Comparison of ENCODE assay signal across 31 mouse cellular contexts in the genomic region with DNA sequence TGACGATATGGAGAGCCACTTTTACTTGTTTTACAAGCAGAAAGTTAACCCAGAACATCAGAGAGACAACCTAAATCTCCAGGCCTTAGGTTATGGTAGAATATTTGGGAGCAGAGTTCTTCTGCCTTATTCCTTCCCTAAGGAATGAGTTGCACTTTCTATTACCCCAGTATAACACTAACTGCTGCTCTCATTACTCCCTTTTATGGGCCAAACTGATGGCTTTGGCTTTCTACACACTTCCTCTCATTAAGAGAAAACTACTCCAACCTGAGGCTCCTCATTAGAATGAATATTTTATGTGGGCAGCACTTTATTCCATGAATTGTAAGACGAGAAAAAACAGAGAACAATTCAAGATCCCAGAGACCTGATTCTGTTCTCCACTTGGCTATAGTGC.
"Had no signal": no experiment of that assay in that cellular context is flagged by ENCODE, and none has a peak within 500 bp of the region (broad histone marks: within the 10 kb centered on the region; RNA-seq: fewer than 3 reads in every experiment).

No protein-coding gene starts in this region.

- H3K4me1 ChIP-seq: limb, embryonic 12.5 days; limb, embryonic 15.5 days; liver, embryonic 12.5 days; liver, embryonic 13.5 days; liver, embryonic 15.5 days; lung, embryonic 15.5 days; megakaryocyte, embryonic 14.5 days; midbrain, embryonic 10.5 days; midbrain, embryonic 12.5 days; midbrain, embryonic 13.5 days; midbrain, embryonic 15.5 days; neural tube, embryonic 12.5 days had no signal

- H3K36me3 ChIP-seq: limb, embryonic 12.5 days; limb, embryonic 15.5 days; liver, embryonic 12.5 days; liver, embryonic 13.5 days; liver, embryonic 15.5 days; lung, embryonic 15.5 days; midbrain, embryonic 10.5 days; midbrain, embryonic 12.5 days; midbrain, embryonic 13.5 days; midbrain, embryonic 15.5 days; neural tube, embryonic 12.5 days had no signal

- H3K4me2 ChIP-seq: limb, embryonic 12.5 days; limb, embryonic 15.5 days; liver, embryonic 11.5 days; liver, embryonic 12.5 days; liver, embryonic 13.5 days; liver, embryonic 15.5 days; lung, embryonic 14.5 days; lung, embryonic 15.5 days; midbrain, embryonic 11.5 days; midbrain, embryonic 12.5 days; midbrain, embryonic 13.5 days; midbrain, embryonic 15.5 days; neural tube, embryonic 12.5 days had no signal

- H3K27me3 ChIP-seq: limb, embryonic 12.5 days; limb, embryonic 15.5 days; liver, embryonic 12.5 days; liver, embryonic 13.5 days; liver, embryonic 15.5 days; lung, embryonic 15.5 days; megakaryocyte, embryonic 14.5 days; midbrain, embryonic 12.5 days; midbrain, embryonic 13.5 days; midbrain, embryonic 15.5 days; neural tube, embryonic 12.5 days had no signal

- H3K4me3 ChIP-seq: left cerebral cortex, adult 2 months; limb, embryonic 12.5 days; limb, embryonic 15.5 days; liver, embryonic 12.5 days; liver, embryonic 13.5 days; liver, embryonic 15.5 days; lung, embryonic 15.5 days; megakaryocyte, embryonic 14.5 days; midbrain, embryonic 10.5 days; midbrain, embryonic 12.5 days; midbrain, embryonic 13.5 days; midbrain, embryonic 15.5 days; myocyte; neural tube, embryonic 12.5 days had no signal

- H3K27ac ChIP-seq: left cerebral cortex, adult 2 months; limb, embryonic 12.5 days; limb, embryonic 15.5 days; liver, embryonic 12.5 days; liver, embryonic 13.5 days; liver, embryonic 14.5 days; liver, embryonic 15.5 days; lung, embryonic 15.5 days; macrophage; midbrain, embryonic 10.5 days; midbrain, embryonic 12.5 days; midbrain, embryonic 13.5 days; midbrain, embryonic 15.5 days; neural tube, embryonic 12.5 days had no signal

- ATAC-seq: liver, embryonic 12.5 days; liver, postnatal 0 days; lung, postnatal 0 days; midbrain, embryonic 13.5 days; midbrain, embryonic 15.5 days; midbrain, embryonic 16.5 days had no signal

- DNase-seq: left cerebral cortex, postnatal 4 days; liver; liver, embryonic 13.5 days; liver, postnatal 0 days; lung, adult 18-20 months; lung, adult 2 months; lung, embryonic 14.5 days; lung, postnatal 10 days; lung, postnatal 14 days; lung, postnatal 36 days; lung, postnatal 4 days; midbrain, embryonic 14.5 days had no signal

- H3K9ac ChIP-seq: limb, embryonic 12.5 days; limb, embryonic 15.5 days; liver, embryonic 12.5 days; liver, embryonic 13.5 days; liver, embryonic 14.5 days; liver, embryonic 15.5 days; liver, postnatal 0 days; lung, embryonic 14.5 days; lung, embryonic 15.5 days; midbrain, embryonic 12.5 days; midbrain, embryonic 13.5 days; midbrain, embryonic 15.5 days; neural tube, embryonic 12.5 days had no signal

- H3K9me3 ChIP-seq: limb, embryonic 12.5 days; limb, embryonic 15.5 days; liver, embryonic 12.5 days; liver, embryonic 13.5 days; liver, embryonic 15.5 days; lung, embryonic 15.5 days; midbrain, embryonic 10.5 days; midbrain, embryonic 12.5 days; midbrain, embryonic 13.5 days; midbrain, embryonic 15.5 days; neural tube, embryonic 12.5 days had no signal
